Comparison of ENCODE assay signal across 7 mouse cellular contexts in the genomic region with DNA sequence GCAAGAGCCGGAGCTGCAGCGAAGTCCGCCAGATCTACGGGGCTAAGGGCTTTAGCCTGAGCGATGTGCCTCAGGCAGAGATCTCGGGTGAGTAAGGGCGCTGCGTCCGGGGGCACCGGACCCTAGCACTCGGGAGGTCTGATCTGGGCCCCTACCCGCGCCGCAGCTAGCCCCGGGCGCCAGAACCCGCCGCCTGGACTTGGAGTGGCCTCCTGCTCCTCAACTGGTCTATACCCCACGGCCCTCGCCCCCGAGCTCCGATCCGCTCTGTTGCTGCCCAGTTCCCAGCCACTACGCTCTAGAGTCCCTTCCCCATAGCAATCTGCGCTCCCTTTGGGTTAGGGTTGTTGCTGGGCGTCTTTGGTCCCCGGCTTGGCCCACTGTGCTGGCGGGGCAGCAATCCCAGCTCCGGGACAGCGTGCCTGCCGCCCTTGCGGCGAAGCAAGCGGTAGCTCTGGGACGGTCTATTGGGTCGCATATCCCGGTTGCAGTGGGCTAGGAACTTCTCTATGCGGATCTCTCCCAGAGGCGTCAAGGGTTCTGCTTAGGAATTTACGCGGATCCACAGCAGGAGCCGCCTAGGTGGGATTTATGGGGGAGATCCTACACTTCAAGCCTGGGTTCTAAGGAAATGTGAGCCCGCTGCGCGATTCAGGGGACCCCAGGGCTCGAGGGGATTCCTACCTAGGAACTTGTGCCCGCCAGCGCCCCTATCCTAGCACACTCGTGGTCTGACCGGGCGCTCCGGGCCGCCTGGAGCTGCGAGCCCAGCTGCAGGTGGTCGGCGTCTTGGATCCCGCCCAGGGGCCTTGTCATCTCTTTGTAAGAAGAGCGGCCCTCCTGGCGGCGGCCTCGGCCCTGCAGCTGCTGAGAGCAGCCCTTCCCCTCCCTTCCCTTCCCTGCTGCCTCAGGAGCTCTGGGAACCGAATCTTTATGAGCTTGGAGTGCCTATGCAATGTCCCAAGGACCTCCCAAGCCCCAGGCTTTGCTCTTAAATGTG. TPM values are rescaled to one million over a fixed set of nuclear protein-coding genes. Genes with fewer than 3 reads are reported as not detected.
DNase-seq lines count a peak whose midpoint lies in the region; ATAC-seq and TF ChIP-seq lines count a peak whose summit lies in the region.

No protein-coding gene starts in this region.

- peak overlapping the region; percentile 98 for H3K9ac ChIP-seq in midbrain, embryonic 12.5 days (replicated peaks)
- H3K9ac ChIP-seq in stomach, postnatal 0 days (ENCODE audit: low read length): peak overlapping the region; percentile 71

- no peaks in the 10 kb centered on the region for H3K9me3 ChIP-seq in midbrain, embryonic 12.5 days
- H3K9me3 ChIP-seq in stomach, postnatal 0 days (ENCODE audit: control insufficient read depth, low read length): no peaks in the 10 kb centered on the region

- no peak for TF ChIP-seq EP300 in stomach, postnatal 0 days (optimal IDR thresholded peaks at IDR 0.05)

- no peak for TF ChIP-seq POLR2A in bone marrow macrophage, adult 2 months (IDR thresholded peaks at IDR 0.05; ENCODE audit: borderline replicate concordance, low read depth, low read length)
- TF ChIP-seq POLR2A in embryonic fibroblast, embryonic 13.5 days (IDR thresholded peaks at IDR 0.05; ENCODE audit: low read depth, low read length): no peak

- peak; percentile 86 for DNase-seq in NIH3T3 (ENCODE audit: low read depth)
- DNase-seq in heart, postnatal 14 days: peak; percentile 62 to 72
- DNase-seq in layer of hippocampus, adult 9-11 months: peak; percentile 51
- peak; percentile 55 for DNase-seq in stomach, postnatal 0 days (ENCODE audit: low spot score)

- ATAC-seq in midbrain, embryonic 12.5 days (ENCODE audit: low FRiP score, low read depth): peak; percentile 34
- no peak for ATAC-seq in stomach, postnatal 0 days (ENCODE audit: low FRiP score, low TSS enrichment)

- peak overlapping the region; percentile 24; the same call in 1 of the 2 replicates for H3K4me3 ChIP-seq in bone marrow macrophage, adult 2 months (ENCODE audit: insufficient read depth, low read length)
- H3K4me3 ChIP-seq in embryonic fibroblast, embryonic 13.5 days (ENCODE audit: insufficient read depth, low read length): peak overlapping the region; percentile 67
- peak overlapping the region; percentile 93 for H3K4me3 ChIP-seq in midbrain, embryonic 12.5 days
- H3K4me3 ChIP-seq in stomach, postnatal 0 days (ENCODE audit: low read depth, low read length): peak overlapping the region; percentile 63

- no peak overlapping the region for H3K27ac ChIP-seq in bone marrow macrophage, adult 2 months (ENCODE audit: insufficient read depth, low read depth, low read length)
- H3K27ac ChIP-seq in embryonic fibroblast, embryonic 13.5 days (ENCODE audit: insufficient read depth, low read length): peak overlapping the region; percentile 85
- H3K27ac ChIP-seq in midbrain, embryonic 12.5 days (replicated peaks): peak overlapping the region; percentile 96
- peak overlapping the region; percentile 84 for H3K27ac ChIP-seq in stomach, postnatal 0 days (replicated peaks)

- TF ChIP-seq CTCF in bone marrow macrophage, adult 2 months (IDR thresholded peaks at IDR 0.05; ENCODE audit: low read depth, low read length): no peak
- peak; percentile 9; the same call in 1 of the 2 replicates for TF ChIP-seq CTCF in embryonic fibroblast, embryonic 13.5 days (IDR thresholded peaks at IDR 0.05; ENCODE audit: borderline replicate concordance, insufficient read depth, low read length)
- TF ChIP-seq CTCF in stomach, postnatal 0 days (IDR thresholded peaks at IDR 0.05; ENCODE audit: low read depth): peak; percentile 38

- under 1% methylated on average over 62 of the region's 62 CpGs for WGBS in midbrain, embryonic 12.5 days
- whole genome bisulfite sequencing in stomach, postnatal 0 days: under 1% methylated on average over 62 of the region's 62 CpGs

- intact Hi-C loops in heart, postnatal 14 days (cut with DNase I): loop anchor here (5.0 kb wide), 2 partner anchors 40 to 310 kb away; no protein-coding TSS in a partner anchor

- peaks cover 22% of the 10 kb centered on the region for H3K36me3 ChIP-seq in midbrain, embryonic 12.5 days
- no peaks in the 10 kb centered on the region for H3K36me3 ChIP-seq in stomach, postnatal 0 days (ENCODE audit: control insufficient read depth, insufficient read depth, low read length)

- no peaks in the 10 kb centered on the region for H3K4me1 ChIP-seq in bone marrow macrophage, adult 2 months (ENCODE audit: control insufficient read depth, insufficient read depth, low read length)
- no peaks in the 10 kb centered on the region for H3K4me1 ChIP-seq in embryonic fibroblast, embryonic 13.5 days (ENCODE audit: control insufficient read depth, insufficient read depth, low read length)
- peaks cover 44% of the 10 kb centered on the region for H3K4me1 ChIP-seq in midbrain, embryonic 12.5 days
- no peaks in the 10 kb centered on the region; the same call in 1 of the 2 replicates for H3K4me1 ChIP-seq in stomach, postnatal 0 days (replicated peaks; ENCODE audit: control insufficient read depth, insufficient read depth)

- H3K4me2 ChIP-seq in midbrain, embryonic 12.5 days (replicated peaks): peak overlapping the region; percentile 84
- H3K4me2 ChIP-seq in stomach, postnatal 0 days (replicated peaks; ENCODE audit: low read depth): peak overlapping the region; percentile 93

- peaks cover 30% of the 10 kb centered on the region for H3K27me3 ChIP-seq in midbrain, embryonic 12.5 days
- H3K27me3 ChIP-seq in stomach, postnatal 0 days (ENCODE audit: control insufficient read depth, insufficient read depth, low read length): no peaks in the 10 kb centered on the region

RNA-seq across cellular contexts. Expression of gene Gpc1, which starts 0.9 kb away (rescaled TPM):
- polyA plus RNA-seq in bone marrow macrophage, adult 2 months (2012; ENCODE audit: insufficient read depth, insufficient read length, missing spikeins): 3.6 and 4.2 TPM in 2 replicates
- polyA plus RNA-seq in embryonic fibroblast, embryonic 13.5 days (2011; ENCODE audit: insufficient read length, low read depth, missing spikeins): 105 and 112 TPM in 2 replicates
- total RNA-seq in heart, postnatal 14 days (2021): 100 to 1,000 TPM; 222 to 238 TPM
- polyA plus RNA-seq in midbrain, embryonic 12.5 days (2016; fragmentation: Nextera tagmentation; extraction: Ambion mirVana): 82.4 and 89.5 TPM in 2 replicates
- 14.0 and 15.5 TPM in 2 replicates for polyA plus RNA-seq in stomach, postnatal 0 days (2015; fragmentation: Nextera tagmentation; extraction: Ambion mirVana)

Comparison
In these comparisons a context has a peak if more than half of its experiments do, and no peak if none do; other contexts are left out.
1. H3K4me3 ChIP-seq: peak in every context shown above with its lines; median percentile 93 in midbrain, embryonic 12.5 days; 67 in embryonic fibroblast, embryonic 13.5 days; 63 in stomach, postnatal 0 days; 24 in bone marrow macrophage, adult 2 months.